Mouse (Mus musculus) left cerebral cortex, postnatal 10 days (tissue): ENCODE results near the gene Efna1. TPM values are rescaled to one million over a fixed set of nuclear protein-coding genes. Genes with fewer than 3 reads are reported as not detected.
A peak's percentile ranks its signal among the peaks of the same experiment; 100 is the strongest.

Experiments
- DNase-seq, 2 experiments: peaks; one replicate each; pipeline ENCODE4 v3.0.0; 2021 to 2022; ENCODE audit warnings: low spot score in 2 of 2, mixed read lengths in 1 of 2; ENCODE audit errors: extremely low spot score in 1 of 2
- intact Hi-C: fragments of 180-260 bp; cut with DNase I; formaldehyde crosslinking; loops from one replicate; pipeline ENCODE4 v1.15.1; 2025
- total RNA-seq, 2 experiments: library from RNA; stranded (reverse); gene quantifications; 2 replicates each; pipeline ENCODE4 v1.2.3; 2021

Gene Efna1
- total RNA-seq: 1 to 10 TPM; 3.3 to 4.4 TPM

DNA sequence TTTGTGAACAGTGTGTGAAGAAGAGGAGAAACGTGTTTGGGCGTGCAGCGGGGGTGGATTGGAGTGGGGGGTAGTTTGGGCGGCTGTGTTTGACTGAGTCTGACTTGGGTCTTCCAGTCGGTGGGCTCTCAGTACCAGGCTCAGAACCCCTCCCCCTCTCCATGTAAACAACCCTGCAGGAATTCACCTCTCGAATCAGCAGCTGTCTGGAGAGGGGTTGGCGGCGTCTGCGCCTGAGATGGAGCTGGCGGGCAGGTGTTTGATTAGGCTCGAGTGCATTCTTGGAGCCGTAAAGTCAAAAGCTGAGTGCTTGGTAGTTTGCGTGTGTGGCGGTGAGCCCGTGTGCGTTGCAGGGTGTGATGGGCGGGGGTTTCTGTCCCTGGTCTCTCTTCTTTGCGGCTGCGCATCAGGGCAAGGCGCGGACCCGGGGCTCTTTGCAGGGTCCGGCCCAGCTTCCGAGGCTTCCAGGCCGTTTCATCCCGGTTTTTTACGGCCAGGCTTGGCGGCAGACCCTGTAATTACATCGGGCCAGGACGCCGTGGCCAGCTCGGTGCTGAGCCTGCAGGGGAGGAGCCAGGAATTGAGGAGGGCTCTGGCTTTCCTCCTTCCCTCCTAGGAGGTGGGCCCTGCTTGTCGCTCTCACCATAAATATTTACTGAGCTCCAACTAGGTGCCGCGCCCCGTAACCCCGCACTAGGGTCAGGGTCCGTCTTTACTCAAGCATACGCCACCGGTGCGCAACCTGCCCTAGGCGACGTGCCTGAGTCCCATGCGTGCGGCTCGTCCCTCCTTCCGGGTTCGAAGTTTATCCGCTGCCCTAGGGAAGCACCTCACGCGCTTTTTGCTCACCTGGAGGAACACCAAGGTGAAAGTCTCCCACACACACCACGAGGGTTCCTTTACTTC is at the start of gene Efna1:
TSS of gene Efna1 (minus strand) at position 537 of the 906 bp plus-strand sequence.
- intact Hi-C loops: loop anchor here (5.0 kb wide), 1 partner anchor 34 kb away; the partner anchor contains the start of genes Krtcap2 and Trim46
- peak in 1 of 2 experiments; percentile 74 for DNase-seq

DNA sequence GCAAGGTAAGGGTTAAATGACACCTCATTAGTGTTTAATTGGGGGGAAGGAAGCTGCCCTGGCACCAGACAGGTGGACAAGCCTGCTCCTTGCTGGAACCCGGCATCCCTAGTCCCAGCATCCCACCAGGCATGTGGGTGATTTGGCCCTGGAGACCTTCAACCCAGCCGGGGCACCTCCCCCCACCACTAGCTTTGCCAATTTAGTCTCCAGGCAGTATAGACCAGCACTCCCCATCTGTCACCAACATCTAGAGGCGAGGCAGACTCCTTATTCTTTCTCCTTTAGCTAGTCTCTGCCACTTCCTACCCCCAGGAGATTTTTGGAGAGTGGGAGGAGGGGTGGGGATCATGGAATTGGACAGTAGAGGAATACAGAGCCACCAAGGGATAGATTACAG is 49.4 kb upstream of the Efna1 start:
- DNase-seq: no peak
- intact Hi-C loops: no loop called here

DNA sequence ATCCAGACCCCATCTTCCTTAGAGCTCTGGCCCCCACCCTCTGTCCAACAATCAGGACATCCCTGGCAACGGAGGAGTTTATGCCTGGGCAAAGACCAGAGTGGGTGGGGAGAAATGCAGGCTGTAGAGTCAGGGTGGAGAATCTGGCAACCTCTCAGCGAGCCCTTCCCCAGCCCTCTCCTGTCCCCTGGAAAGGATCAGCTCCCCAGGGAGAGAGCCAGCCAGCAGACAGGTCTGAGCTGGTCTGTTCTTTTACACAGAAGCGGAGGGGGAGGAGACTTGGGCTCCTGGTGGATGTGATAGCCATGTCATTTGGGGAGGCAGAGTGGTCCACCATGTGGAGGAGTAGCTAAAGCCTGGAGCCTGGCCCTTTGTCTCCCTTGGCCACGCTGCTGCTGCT is 47.7 kb upstream of the Efna1 start:
- no peak for DNase-seq
- intact Hi-C loops: no loop called here

DNA sequence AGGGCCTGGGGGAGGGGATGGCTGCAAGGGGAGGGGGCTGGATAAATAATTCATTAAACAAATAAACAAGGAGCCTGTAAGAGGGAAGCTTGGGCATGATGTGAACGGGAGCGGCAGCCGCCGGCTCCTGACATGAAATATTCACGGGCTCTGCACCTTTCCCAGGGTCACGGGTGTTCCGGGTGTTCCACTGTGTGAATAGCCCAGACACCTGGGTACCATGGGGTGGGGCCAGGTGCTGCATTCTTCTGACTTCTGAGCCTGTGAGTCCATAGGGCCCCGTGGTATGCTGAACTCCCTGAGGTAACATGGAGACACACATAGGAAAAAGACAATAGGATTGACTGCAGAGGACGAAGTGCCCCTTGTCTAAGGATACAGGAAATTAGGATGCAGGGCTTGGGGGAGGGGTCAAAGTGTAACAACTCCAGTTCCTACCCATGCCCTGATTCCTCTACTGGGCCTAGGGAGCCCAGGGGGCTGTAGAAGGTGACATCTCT is 46.5 kb upstream of the Efna1 start:
- DNase-seq: no peak
- intact Hi-C loops: no loop called here

DNA sequence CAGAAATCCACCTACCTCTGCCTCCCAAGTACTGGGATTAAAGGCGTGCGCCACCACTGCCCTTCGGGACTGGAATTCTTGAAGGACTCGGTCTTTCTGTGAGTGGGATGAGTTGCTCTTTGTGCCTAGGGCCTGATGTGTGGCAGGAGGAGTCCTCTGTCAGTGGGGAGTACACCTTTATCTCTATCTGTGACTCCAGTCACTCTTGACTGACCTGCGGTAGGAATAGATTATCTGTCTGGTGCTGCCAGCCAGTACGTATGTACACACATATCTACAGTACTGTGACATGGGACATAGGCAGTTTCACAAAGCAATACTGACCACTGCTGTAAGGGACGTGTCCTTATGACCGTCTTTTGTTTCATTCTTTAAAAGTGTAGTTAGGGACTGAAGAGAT is 44.9 kb upstream of the Efna1 start:
- no peak for DNase-seq
- intact Hi-C loops: no loop called here

DNA sequence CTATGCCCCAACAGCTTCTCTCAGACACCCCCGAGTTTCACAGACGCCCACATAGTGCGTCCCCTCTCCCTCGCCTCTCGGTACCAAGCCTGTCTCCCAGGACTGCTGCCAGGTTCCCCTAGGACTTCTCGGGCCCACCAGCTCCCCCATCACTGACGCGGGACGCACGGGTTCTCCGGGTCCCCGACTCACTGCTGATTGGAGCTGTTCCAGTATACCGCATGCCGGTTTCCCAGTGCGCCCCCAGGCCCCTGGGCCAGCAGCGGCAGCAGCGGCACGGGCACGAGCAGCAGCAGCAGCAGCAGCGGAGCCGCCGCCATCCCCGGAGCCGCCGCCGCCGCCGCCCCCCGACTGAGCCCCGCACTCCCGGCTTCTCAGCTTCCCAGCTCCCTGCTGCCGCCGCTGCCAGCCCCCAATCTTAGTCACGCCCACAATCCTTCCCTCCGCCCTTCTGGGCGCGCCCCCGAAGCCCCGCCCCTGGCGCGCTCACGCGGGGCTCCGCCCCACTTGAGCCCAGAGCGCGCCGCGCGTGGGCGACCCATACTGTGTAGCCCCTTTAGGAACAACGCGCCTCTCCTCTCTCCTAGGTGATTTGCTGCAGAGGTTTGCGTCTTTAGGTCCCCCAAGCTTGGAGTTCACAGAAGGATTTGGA is 41.7 kb upstream of the Efna1 start, which contains the start of gene Efna3:
TSS of gene Efna3 (minus strand) at position 452 of the 652 bp plus-strand sequence.
- intact Hi-C loops: no loop called here
- peak; percentile 85 to 88 for DNase-seq

DNA sequence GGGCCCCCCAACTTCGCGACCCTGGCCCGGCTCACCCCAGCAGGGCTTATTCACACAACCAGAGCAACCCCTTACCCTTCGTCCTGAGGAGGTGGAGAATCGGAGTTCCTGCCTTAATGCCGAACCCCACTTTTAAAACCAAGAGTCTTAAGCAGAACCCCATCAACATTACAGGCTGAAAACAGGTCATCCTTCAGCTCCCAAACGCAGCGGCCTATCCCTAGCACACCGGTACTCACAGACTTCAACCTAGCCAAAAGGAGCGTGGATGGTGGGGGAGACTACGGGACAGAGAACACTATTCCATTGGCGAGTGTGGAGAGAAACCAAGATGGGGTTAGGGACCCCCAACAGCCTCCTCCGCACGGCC is 41.2 kb upstream of the Efna1 start:
- intact Hi-C loops: no loop called here
- DNase-seq: no peak

DNA sequence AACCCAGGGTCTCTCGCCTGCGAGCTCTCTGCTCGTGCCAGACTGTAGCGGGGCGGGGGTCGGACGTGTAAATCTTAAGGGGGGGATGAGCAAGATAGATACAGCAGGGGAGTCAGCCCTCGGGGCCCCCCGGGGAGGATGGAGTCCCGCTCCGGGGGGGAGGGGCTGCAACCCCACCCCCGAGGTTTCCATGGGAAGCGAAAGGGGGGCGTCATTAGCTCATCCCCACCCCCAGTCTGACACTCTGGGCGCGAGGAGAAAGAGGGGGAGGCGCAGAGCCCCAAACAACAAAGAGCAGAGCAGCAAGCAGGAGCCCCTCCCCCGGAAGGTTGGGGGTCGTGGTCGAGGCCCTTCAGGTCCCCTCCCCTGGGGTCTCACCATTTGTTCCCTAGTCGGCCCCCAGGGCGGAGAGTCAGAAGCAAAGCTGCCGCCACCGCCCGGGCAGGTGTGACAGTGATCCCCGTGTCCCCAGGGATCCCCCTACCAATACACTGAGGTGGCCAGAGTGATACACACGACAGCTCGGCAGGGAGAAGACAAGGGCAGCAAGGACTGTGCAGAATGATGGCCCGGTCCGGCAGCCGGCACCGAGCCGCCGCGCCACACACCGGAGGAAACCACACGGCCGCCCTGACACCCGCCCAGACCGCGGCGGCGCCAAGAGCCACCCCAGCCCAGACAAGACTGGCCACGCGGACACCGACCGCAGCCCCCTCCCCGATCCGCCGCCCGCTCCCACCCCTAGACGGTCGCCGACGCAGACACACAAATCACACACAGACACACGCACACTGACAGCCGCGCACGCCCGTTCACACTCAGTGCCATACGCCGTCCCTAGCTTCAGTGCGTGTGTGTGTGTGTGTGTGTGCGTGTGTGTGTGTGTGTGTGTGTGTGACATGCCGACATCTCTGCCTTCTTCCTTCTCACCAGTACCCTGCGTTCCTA is 40.5 kb upstream of the Efna1 start:
- intact Hi-C loops: no loop called here
- peak in 1 of 2 experiments; percentile 75 for DNase-seq

DNA sequence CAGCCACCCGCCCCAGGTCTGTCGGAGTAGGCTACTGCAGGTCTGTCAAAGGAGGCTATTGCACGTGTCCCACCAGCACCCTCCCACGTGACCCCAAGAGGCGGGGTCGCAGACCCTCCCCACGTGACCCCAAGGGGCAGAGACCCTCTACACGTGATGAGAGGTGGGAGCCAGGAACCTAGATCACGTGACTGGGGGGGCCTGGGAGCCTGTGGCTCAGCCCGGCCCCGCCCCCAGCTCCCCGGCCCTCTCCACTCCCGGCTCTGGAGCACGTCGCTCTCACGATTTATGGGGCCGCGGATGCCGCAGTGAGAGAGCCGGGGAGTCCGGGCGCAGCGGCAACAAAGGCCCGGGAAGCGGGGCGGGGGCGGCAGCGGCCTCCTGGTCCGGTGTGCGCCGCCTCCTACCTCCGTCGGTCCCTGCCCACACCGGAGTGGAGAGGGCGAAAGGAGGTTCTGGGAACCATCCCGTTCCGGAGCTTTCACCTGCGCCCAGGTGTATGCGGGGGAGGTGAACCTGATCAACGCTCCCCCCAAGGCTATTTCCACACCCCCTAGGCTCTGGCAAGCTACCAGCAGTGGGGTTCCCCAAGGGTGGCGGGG is 39.7 kb upstream of the Efna1 start:
- DNase-seq: peak; percentile 50 to 77
- intact Hi-C loops: no loop called here

DNA sequence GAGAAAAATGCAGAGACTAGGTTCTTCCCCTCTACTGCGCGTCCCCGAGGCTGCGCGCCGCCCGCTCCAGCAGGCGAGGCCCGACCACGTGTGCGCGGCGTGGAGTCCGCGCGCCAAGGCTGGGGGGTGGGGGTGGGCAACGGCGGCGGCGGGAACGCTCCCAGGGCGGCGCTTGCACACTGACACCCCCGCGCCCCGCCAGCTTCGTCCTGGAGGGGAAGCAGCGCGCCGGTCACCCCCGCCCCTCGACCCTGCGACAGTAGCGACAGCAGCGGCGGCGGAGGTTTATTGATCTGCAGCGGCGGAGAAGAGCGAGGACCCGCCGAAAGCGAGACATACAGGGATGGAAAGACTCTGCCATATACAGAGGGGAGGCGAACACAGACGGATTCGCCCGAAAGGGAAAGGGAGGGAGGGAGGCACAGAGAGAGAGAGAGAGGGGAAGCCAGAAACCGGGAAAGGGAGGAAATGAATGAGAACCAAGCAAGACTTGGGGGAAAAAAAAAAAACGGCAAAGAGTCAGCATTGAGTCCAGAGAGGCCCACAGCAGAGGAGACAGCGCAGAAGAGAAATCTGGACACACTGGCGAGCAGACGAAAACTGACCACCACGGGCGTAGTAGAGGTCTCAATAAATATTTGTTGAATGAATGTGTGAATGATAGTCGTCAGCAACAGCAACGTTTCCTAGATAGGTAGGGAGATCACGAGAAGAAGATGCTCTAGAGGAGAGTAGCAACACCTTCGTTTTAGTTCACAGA is 38.8 kb upstream of the Efna1 start:
- DNase-seq: peak in 1 of 2 experiments; percentile 81
- intact Hi-C loops: loop anchor here (5.0 to 10.0 kb wide), 2 partner anchors 33 to 535 kb away; no protein-coding TSS in a partner anchor

DNA sequence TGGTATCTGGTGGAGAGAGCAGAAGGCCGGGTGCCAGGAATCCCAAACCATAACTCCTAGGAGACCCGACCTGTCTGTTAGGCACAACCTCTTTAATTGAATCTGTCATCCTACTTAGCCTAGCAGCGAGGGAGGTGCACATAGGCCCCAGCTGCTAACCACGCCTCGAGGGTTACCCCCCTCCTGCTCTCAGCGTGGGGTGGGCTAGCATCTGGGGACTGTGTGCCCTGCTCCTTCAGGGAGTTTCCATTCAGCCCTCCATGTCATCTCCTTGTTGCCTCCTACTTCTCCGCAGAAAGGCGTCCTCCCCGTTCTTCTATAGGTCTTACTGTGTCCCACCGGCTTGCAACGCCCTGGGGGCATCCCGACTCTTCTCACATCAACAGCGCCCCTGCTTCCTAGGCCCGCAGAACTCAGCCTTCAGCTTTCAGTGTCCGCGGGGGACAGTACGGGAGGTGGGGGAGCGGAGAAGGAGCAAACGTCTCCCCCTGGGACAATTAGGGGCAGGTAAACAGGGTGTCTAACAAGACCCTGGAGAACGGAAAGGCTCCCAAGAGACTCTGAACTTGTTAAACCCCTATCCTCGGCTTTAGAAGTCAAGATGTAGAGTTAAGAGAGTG is 38.1 kb upstream of the Efna1 start:
- intact Hi-C loops: loop anchor here (5.0 to 10.0 kb wide), 2 partner anchors 33 to 536 kb away; no protein-coding TSS in a partner anchor
- no peak for DNase-seq

DNA sequence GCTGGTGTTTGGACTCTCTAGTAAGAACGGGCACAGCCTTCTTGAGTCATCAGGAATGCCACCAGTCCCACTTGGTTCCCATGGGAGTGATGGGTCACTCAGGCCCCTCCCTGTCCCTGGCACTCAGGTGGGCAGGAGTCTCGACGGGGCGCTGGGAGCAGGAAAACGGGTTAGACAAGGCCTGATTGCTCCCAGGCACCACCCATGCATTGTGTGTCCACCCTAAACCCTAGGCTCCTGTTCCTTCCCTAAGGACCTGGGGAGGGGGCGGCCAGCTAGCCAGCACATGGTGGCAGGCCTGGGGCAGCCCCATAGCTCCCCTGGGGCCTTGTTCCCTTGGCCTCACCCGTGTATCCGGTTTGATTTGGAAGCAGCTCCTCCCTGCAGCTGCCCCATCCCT is 37.4 kb upstream of the Efna1 start:
- DNase-seq: no peak
- intact Hi-C loops: loop anchor here (5.0 to 10.0 kb wide), 2 partner anchors 34 to 536 kb away; no protein-coding TSS in a partner anchor

DNA sequence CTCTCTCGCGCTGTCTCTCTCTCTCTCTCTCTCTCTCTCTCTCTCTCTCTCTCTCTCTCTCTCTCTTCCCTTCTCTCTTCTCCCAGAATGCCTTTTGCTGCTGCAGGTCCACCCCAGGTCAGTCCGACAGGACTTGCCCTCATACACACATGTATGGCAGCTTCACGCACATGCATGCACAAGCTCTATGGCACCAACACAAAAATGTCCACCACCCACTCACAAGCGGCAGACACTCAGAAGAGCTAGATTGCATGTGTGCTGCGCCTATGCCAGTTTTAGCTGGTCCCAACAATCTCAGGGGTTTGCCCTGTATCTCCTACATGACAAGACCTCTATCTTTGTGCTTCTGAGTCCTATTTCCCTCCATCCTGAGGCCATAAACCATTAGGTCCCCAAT is 36.3 kb upstream of the Efna1 start:
- intact Hi-C loops: loop anchor here (5.0 to 10.0 kb wide), 2 partner anchors 35 to 538 kb away; no protein-coding TSS in a partner anchor
- DNase-seq: no peak

DNA sequence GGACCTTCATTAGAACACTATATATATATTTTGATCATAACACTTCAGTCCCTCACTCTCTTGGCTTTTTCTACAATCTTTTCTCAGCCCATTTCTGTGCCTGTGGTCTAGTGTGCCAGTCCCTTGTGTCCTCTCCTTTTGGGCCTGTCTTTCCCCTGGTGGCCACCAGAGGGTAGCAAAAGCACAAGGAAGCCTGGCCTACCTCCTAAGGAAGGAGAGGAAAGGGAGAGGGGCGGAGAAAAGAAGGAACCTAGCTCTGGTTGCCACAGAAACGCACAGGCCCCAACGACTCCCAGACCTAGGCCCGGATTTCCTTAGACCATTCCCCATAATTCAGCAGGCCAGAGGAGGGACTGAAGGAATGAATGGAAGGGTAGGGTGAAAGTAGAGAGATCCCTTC is 35.9 kb upstream of the Efna1 start:
- intact Hi-C loops: loop anchor here (5.0 to 10.0 kb wide), 2 partner anchors 35 to 538 kb away; no protein-coding TSS in a partner anchor
- peak; percentile 85 to 89 for DNase-seq

DNA sequence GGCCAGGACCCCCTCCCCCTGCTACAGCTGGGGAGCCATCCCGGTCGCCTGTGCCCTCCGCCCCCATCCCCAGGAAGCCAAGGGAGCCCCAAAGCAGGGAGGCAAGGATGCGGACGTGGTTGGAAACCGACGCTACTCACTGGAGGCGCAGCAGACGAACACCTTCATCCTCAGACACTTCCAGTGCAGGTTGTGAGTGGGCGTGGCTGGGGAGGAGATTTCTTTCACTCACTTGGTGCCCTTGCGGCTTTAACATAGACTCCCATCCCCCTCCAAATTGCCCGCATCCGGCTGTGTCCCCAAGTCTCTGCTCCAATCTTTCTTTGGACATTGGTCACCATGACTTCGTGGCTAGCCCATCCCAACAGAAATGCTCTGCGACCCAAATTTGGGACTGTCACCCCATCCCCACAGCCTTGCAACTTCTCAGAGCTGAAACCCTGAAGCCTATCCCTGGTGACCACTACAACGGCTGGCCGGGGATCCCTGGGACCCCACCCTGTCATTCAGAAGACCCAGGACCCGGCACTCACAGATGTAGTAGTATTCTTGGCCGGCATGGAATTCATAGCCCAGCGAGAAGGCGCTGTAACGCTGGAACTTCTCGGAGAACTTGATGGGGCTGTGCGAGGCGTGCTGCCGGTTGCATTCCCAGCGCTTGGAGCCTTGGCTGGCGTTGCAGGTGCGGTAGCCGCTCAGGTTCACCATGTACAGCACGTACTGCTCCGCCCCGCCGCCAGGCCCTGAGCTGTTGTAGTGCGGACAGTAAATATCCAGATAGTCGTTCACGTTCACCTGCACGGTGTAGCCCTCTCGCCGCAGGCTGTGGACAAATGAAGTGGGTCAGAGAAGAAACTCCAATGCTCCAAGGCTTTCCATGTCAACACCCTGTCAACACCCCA is 35.2 kb upstream of the Efna1 start:
- no peak for DNase-seq
- intact Hi-C loops: loop anchor here (5.0 to 10.0 kb wide), 2 partner anchors 36 to 539 kb away; no protein-coding TSS in a partner anchor
